Mouse (Mus musculus): Measurements from ENCODE around the gene Galr2. TPM values are rescaled to one million over a fixed set of nuclear protein-coding genes. Genes with fewer than 3 reads are reported as not detected.

The Galr2 gene
- polyA plus RNA-seq, 1 experiment from 2014 or later, result 0.10 TPM

- H3K9me3 ChIP-seq (ENCODE audit: control insufficient read depth, low read length), result no peaks in the 10 kb centered on the region
- H3K4me2 ChIP-seq (ENCODE audit: low read length), result no peak overlapping the region
- H3K4me3 ChIP-seq (replicated peaks; ENCODE audit: low read length), result no peak overlapping the region
- H3K36me3 ChIP-seq (ENCODE audit: control insufficient read depth, insufficient read depth), result peaks cover 52% of the 10 kb centered on the region
- no peaks in the 10 kb centered on the region for H3K27me3 ChIP-seq (replicated peaks; ENCODE audit: control insufficient read depth, insufficient read depth, low read length)
- no peak overlapping the region for H3K9ac ChIP-seq (replicated peaks; ENCODE audit: low read depth, low read length)
- no peak for ATAC-seq
- no peak overlapping the region for H3K27ac ChIP-seq (ENCODE audit: low read length)
- no peaks in the 10 kb centered on the region for H3K4me1 ChIP-seq (replicated peaks; ENCODE audit: control insufficient read depth, insufficient read depth, low read length)
- WGBS, result 86% methylated on average over 14 of the region's 14 CpGs
These were observed 33.1 kb upstream of the Galr2 start for GRCm38 (mm10) chr11:116247502-116248222.

- Histone ChIP-seq H3K27me3 (replicated peaks; ENCODE audit: control insufficient read depth, insufficient read depth, low read length) (no peaks in the 10 kb centered on the region), H3K4me3 (replicated peaks; ENCODE audit: low read length) (no peak overlapping the region), H3K4me1 (replicated peaks; ENCODE audit: control insufficient read depth, insufficient read depth, low read length) (no peaks in the 10 kb centered on the region), H3K4me2 (ENCODE audit: low read length) (no peak overlapping the region), H3K27ac (ENCODE audit: low read length) (no peak overlapping the region), H3K36me3 (ENCODE audit: control insufficient read depth, insufficient read depth) (peaks cover 48% of the 10 kb centered on the region), H3K9me3 (ENCODE audit: control insufficient read depth, low read length) (no peaks in the 10 kb centered on the region), H3K9ac (replicated peaks; ENCODE audit: low read depth, low read length) (no peak overlapping the region)
- WGBS, result 89% methylated on average over 8 of the region's 8 CpGs
- no peak for ATAC-seq
These were observed 29.8 kb upstream of the Galr2 start for GRCm38 (mm10) chr11:116250898-116251297.

- Histone ChIP-seq H3K36me3 (ENCODE audit: control insufficient read depth, insufficient read depth) (peaks cover 41% of the 10 kb centered on the region), H3K9ac (replicated peaks; ENCODE audit: low read depth, low read length) (no peak overlapping the region), H3K4me3 (replicated peaks; ENCODE audit: low read length) (no peak overlapping the region), H3K27me3 (replicated peaks; ENCODE audit: control insufficient read depth, insufficient read depth, low read length) (no peaks in the 10 kb centered on the region), H3K27ac (ENCODE audit: low read length) (no peak overlapping the region), H3K9me3 (ENCODE audit: control insufficient read depth, low read length) (no peaks in the 10 kb centered on the region), H3K4me1 (replicated peaks; ENCODE audit: control insufficient read depth, insufficient read depth, low read length) (no peaks in the 10 kb centered on the region), H3K4me2 (ENCODE audit: low read length) (no peak overlapping the region)
- 89% methylated on average over 3 of the region's 3 CpGs for WGBS
- no peak for ATAC-seq
These were observed 27.6 kb upstream of the Galr2 start for GRCm38 (mm10) chr11:116253076-116253600.

- H3K4me2 ChIP-seq (ENCODE audit: low read length), result no peak overlapping the region
- WGBS, result 88% methylated on average over 9 of the region's 9 CpGs
These were observed 26.1 kb upstream of the Galr2 start for GRCm38 (mm10) chr11:116254627-116255026.

GRCm38 (mm10) chr11:116255090-116255981 lies 25.4 kb upstream of the Galr2 start:
- WGBS, result 85% methylated on average over 22 of the region's 22 CpGs
- no peak overlapping the region for H3K4me2 ChIP-seq (ENCODE audit: low read length)
- no peak overlapping the region for H3K9ac ChIP-seq (replicated peaks; ENCODE audit: low read depth, low read length)
- H3K36me3 ChIP-seq (ENCODE audit: control insufficient read depth, insufficient read depth), result peaks cover 37% of the 10 kb centered on the region
- no peaks in the 10 kb centered on the region for H3K27me3 ChIP-seq (replicated peaks; ENCODE audit: control insufficient read depth, insufficient read depth, low read length)
- no peaks in the 10 kb centered on the region for H3K4me1 ChIP-seq (replicated peaks; ENCODE audit: control insufficient read depth, insufficient read depth, low read length)
- H3K9me3 ChIP-seq (ENCODE audit: control insufficient read depth, low read length), result no peaks in the 10 kb centered on the region
- no peak overlapping the region for H3K27ac ChIP-seq (ENCODE audit: low read length)
- no peak overlapping the region for H3K4me3 ChIP-seq (replicated peaks; ENCODE audit: low read length)
- ATAC-seq, result no peak

More at GRCm38 (mm10) chr11:116254627-116255026, 26.1 kb upstream of the Galr2 start:
- ATAC-seq, result no peak
- Histone ChIP-seq H3K27me3 (replicated peaks; ENCODE audit: control insufficient read depth, insufficient read depth, low read length) (no peaks in the 10 kb centered on the region), H3K27ac (ENCODE audit: low read length) (no peak overlapping the region), H3K36me3 (ENCODE audit: control insufficient read depth, insufficient read depth) (peaks cover 39% of the 10 kb centered on the region), H3K9me3 (ENCODE audit: control insufficient read depth, low read length) (no peaks in the 10 kb centered on the region), H3K4me3 (replicated peaks; ENCODE audit: low read length) (no peak overlapping the region), H3K4me1 (replicated peaks; ENCODE audit: control insufficient read depth, insufficient read depth, low read length) (no peaks in the 10 kb centered on the region), H3K9ac (replicated peaks; ENCODE audit: low read depth, low read length) (no peak overlapping the region)

GRCm38 (mm10) chr11:116255982-116256675 lies 24.6 kb upstream of the Galr2 start:
- H3K9ac ChIP-seq (replicated peaks; ENCODE audit: low read depth, low read length), result no peak overlapping the region
- no peak overlapping the region for H3K4me3 ChIP-seq (replicated peaks; ENCODE audit: low read length)
- no peaks in the 10 kb centered on the region for H3K27me3 ChIP-seq (replicated peaks; ENCODE audit: control insufficient read depth, insufficient read depth, low read length)
- peaks cover 38% of the 10 kb centered on the region for H3K36me3 ChIP-seq (ENCODE audit: control insufficient read depth, insufficient read depth)
- ATAC-seq, result no peak
- H3K4me2 ChIP-seq (ENCODE audit: low read length), result no peak overlapping the region
- 94% methylated on average over 9 of the region's 9 CpGs for WGBS
- no peak overlapping the region for H3K27ac ChIP-seq (ENCODE audit: low read length)
- no peaks in the 10 kb centered on the region for H3K4me1 ChIP-seq (replicated peaks; ENCODE audit: control insufficient read depth, insufficient read depth, low read length)
- H3K9me3 ChIP-seq (ENCODE audit: control insufficient read depth, low read length), result no peaks in the 10 kb centered on the region

- H3K4me2 ChIP-seq (ENCODE audit: low read length), result no peak overlapping the region
- WGBS, result 90% methylated on average over 8 of the region's 8 CpGs
- no peaks in the 10 kb centered on the region for H3K9me3 ChIP-seq (ENCODE audit: control insufficient read depth, low read length)
- H3K27me3 ChIP-seq (replicated peaks; ENCODE audit: control insufficient read depth, insufficient read depth, low read length), result no peaks in the 10 kb centered on the region
- no peak overlapping the region for H3K9ac ChIP-seq (replicated peaks; ENCODE audit: low read depth, low read length)
- H3K4me3 ChIP-seq (replicated peaks; ENCODE audit: low read length), result no peak overlapping the region
- H3K36me3 ChIP-seq (ENCODE audit: control insufficient read depth, insufficient read depth), result peaks cover 55% of the 10 kb centered on the region
- no peak overlapping the region for H3K27ac ChIP-seq (ENCODE audit: low read length)
- H3K4me1 ChIP-seq (replicated peaks; ENCODE audit: control insufficient read depth, insufficient read depth, low read length), result no peaks in the 10 kb centered on the region
- no peak for ATAC-seq
These were observed 21.3 kb upstream of the Galr2 start for GRCm38 (mm10) chr11:116259461-116259860.

- no peak overlapping the region for H3K4me2 ChIP-seq (ENCODE audit: low read length)
- no peaks in the 10 kb centered on the region for H3K4me1 ChIP-seq (replicated peaks; ENCODE audit: control insufficient read depth, insufficient read depth, low read length)
- WGBS, result 90% methylated on average over 7 of the region's 7 CpGs
- H3K9me3 ChIP-seq (ENCODE audit: control insufficient read depth, low read length), result no peaks in the 10 kb centered on the region
- no peak for ATAC-seq
- H3K4me3 ChIP-seq (replicated peaks; ENCODE audit: low read length), result no peak overlapping the region
- H3K9ac ChIP-seq (replicated peaks; ENCODE audit: low read depth, low read length), result no peak overlapping the region
- H3K36me3 ChIP-seq (ENCODE audit: control insufficient read depth, insufficient read depth), result peaks cover 55% of the 10 kb centered on the region
- no peaks in the 10 kb centered on the region for H3K27me3 ChIP-seq (replicated peaks; ENCODE audit: control insufficient read depth, insufficient read depth, low read length)
- H3K27ac ChIP-seq (ENCODE audit: low read length), result no peak overlapping the region
These were observed 20.5 kb upstream of the Galr2 start for GRCm38 (mm10) chr11:116260259-116260658.

GRCm38 (mm10) chr11:116265352-116265751 lies 15.4 kb upstream of the Galr2 start:
- 75% methylated on average over 11 of the region's 11 CpGs for WGBS
- Histone ChIP-seq H3K9me3 (ENCODE audit: control insufficient read depth, low read length) (no peaks in the 10 kb centered on the region), H3K4me3 (replicated peaks; ENCODE audit: low read length) (no peak overlapping the region), H3K4me2 (ENCODE audit: low read length) (no peak overlapping the region), H3K27me3 (replicated peaks; ENCODE audit: control insufficient read depth, insufficient read depth, low read length) (no peaks in the 10 kb centered on the region), H3K4me1 (replicated peaks; ENCODE audit: control insufficient read depth, insufficient read depth, low read length) (peaks cover 4% of the 10 kb centered on the region), H3K36me3 (ENCODE audit: control insufficient read depth, insufficient read depth) (peaks cover 51% of the 10 kb centered on the region), H3K9ac (replicated peaks; ENCODE audit: low read depth, low read length) (no peak overlapping the region), H3K27ac (ENCODE audit: low read length) (no peak overlapping the region)
- no peak for ATAC-seq

All from forebrain, embryonic 16.5 days (tissue).